20 mouse cellular contexts compared by ENCODE assay signal in the genomic region with DNA sequence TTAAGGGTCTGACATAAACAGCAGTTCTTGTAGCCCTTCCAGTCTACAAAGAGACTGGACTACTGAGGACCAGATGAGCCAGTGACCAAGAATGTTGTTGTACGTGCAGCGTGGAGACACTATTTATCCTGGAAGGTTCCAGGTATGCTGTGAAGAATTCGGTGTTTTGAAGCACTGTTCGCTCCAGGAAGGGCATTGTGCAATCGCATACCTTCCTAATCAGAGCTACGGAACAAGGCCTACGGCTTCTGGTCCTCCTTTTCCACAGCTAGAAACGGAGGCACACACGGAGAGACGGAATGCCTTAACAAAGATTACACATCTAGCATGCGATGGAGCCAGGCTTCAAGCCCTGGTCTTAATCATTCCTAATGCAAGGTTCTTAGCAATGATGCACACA. TPM values are rescaled to one million over a fixed set of nuclear protein-coding genes. Genes with fewer than 3 reads are reported as not detected.
DNase-seq lines count a peak whose midpoint lies in the region; ATAC-seq and TF ChIP-seq lines count a peak whose summit lies in the region.
"Had no signal": no experiment of that assay in that cellular context is flagged by ENCODE, and none has a peak within 500 bp of the region (broad histone marks: within the 10 kb centered on the region; RNA-seq: fewer than 3 reads in every experiment).

No protein-coding gene starts in this region.

- H3K4me1 ChIP-seq in lung, embryonic 14.5 days (ENCODE audit: insufficient read depth): 0 out of 2 replicates have a peak, but pooled peaks cover 4% of the 10 kb centered on the region
- H3K4me1 ChIP-seq in kidney, adult 2 months (ENCODE audit: control insufficient read depth, insufficient read depth, low read length): no peaks in the 10 kb centered on the region
- H3K4me1 ChIP-seq: forebrain, embryonic 13.5 days; heart, embryonic 13.5 days; hindbrain, embryonic 13.5 days had no signal

- 63% methylated on average over 11 of the region's 11 CpGs for WGBS in lung, embryonic 14.5 days
- WGBS in kidney, adult 2 months: 85% methylated on average over 11 of the region's 11 CpGs

- no peak overlapping the region for H3K9ac ChIP-seq in lung, embryonic 14.5 days
- H3K9ac ChIP-seq: forebrain, embryonic 13.5 days; forebrain, postnatal 0 days; heart, embryonic 13.5 days; hindbrain, embryonic 13.5 days had no signal

- peak; percentile 67 to 73 for DNase-seq in lung, adult 18-20 months
- DNase-seq in lung, embryonic 14.5 days: peak; percentile 35
- peak; percentile 34 for DNase-seq in lung, postnatal 10 days
- peak; percentile 24 to 52 for DNase-seq in lung, postnatal 4 days
- no peak for DNase-seq in natural killer cell, adult 2 months (ENCODE audit: low spot score in 2 of 2)
- DNase-seq in spleen, postnatal 14 days (ENCODE audit: low spot score in 2 of 2): no peak
- no peak for DNase-seq in kidney, adult 2 months
- no peak for DNase-seq in layer of hippocampus, adult 18-20 months (ENCODE audit: low spot score in 2 of 2)
- DNase-seq: adrenal gland, postnatal 10 days; cerebellum, adult 11-12 months; cerebellum, adult 9-11 months; cerebellum, postnatal 36 days; forebrain, postnatal 0 days; gastrocnemius, adult 2 months; gastrocnemius, postnatal 25 days; heart, postnatal 36 days had no signal

- H3K36me3 ChIP-seq in lung, embryonic 14.5 days (ENCODE audit: insufficient read depth): no peaks in the 10 kb centered on the region
- H3K36me3 ChIP-seq in kidney, adult 2 months (ENCODE audit: control insufficient read depth, insufficient read depth, low read length): no peaks in the 10 kb centered on the region
- H3K36me3 ChIP-seq: embryonic facial prominence, embryonic 10.5 days; heart, embryonic 13.5 days; hindbrain, embryonic 13.5 days had no signal

- no peak overlapping the region for H3K4me2 ChIP-seq in lung, embryonic 14.5 days
- H3K4me2 ChIP-seq: forebrain, embryonic 13.5 days; heart, embryonic 13.5 days; hindbrain, embryonic 13.5 days had no signal

- TF ChIP-seq CTCF in lung, embryonic 14.5 days (IDR thresholded peaks at IDR 0.05; ENCODE audit: low read depth): no peak
- TF ChIP-seq CTCF in kidney, adult 2 months (conservative IDR thresholded peaks at IDR 0.05; ENCODE audit: insufficient read depth, insufficient read length, low read depth, low read length): no peak

- H3K27ac ChIP-seq in lung, embryonic 14.5 days (ENCODE audit: low read depth): no peak overlapping the region
- no peak overlapping the region for H3K27ac ChIP-seq in kidney, adult 2 months (ENCODE audit: insufficient read depth, low read depth, low read length)
- H3K27ac ChIP-seq: embryonic facial prominence, embryonic 10.5 days; forebrain, embryonic 13.5 days; gastrocnemius, adult 2 months; heart, embryonic 13.5 days; hindbrain, embryonic 13.5 days had no signal

- no peaks in the 10 kb centered on the region for H3K9me3 ChIP-seq in lung, embryonic 14.5 days (ENCODE audit: low read depth, low read length)
- H3K9me3 ChIP-seq: embryonic facial prominence, embryonic 10.5 days; forebrain, embryonic 13.5 days; heart, embryonic 13.5 days; hindbrain, embryonic 13.5 days had no signal

- no peak for TF ChIP-seq POLR2A in kidney, adult 2 months (IDR thresholded peaks at IDR 0.05; ENCODE audit: low read depth, low read length)

- no peak overlapping the region for H3K4me3 ChIP-seq in lung, embryonic 14.5 days (ENCODE audit: low read depth, low read length)
- H3K4me3 ChIP-seq in kidney, adult 2 months (ENCODE audit: insufficient read depth, low read depth, low read length): no peak overlapping the region
- H3K4me3 ChIP-seq: embryonic facial prominence, embryonic 10.5 days; forebrain, embryonic 13.5 days; gastrocnemius, adult 2 months; heart, embryonic 13.5 days; hindbrain, embryonic 13.5 days had no signal

- H3K27me3 ChIP-seq in lung, embryonic 14.5 days (ENCODE audit: insufficient read depth, low read length): no peaks in the 10 kb centered on the region
- no peaks in the 10 kb centered on the region for H3K27me3 ChIP-seq in kidney, adult 2 months (replicated peaks; ENCODE audit: control insufficient read depth, insufficient read depth, low read length)
- H3K27me3 ChIP-seq: forebrain, embryonic 13.5 days; heart, embryonic 13.5 days had no signal

- no peak for ATAC-seq in lung, embryonic 14.5 days (ENCODE audit: insufficient read depth)
- ATAC-seq: forebrain, embryonic 13.5 days; forebrain, postnatal 0 days had no signal

RNA-seq across cellular contexts. Expression of a gene that starts 0.7 kb away (rescaled TPM):
- 73.2 and 76.7 TPM in 2 replicates for polyA plus RNA-seq in lung, embryonic 14.5 days (2014; fragmentation: Nextera tagmentation; extraction: Ambion mirVana)
- polyA plus RNA-seq in kidney, adult 2 months (2012; rRNA removed): 28.0 and 32.5 TPM in 2 replicates
- 10 to 100 TPM; 89.3 to 91.2 TPM for total RNA-seq in layer of hippocampus, adult 18-20 months (2021)

RNA-seq across cellular contexts. Expression of a gene that starts 2.1 kb away (rescaled TPM):
- 0.82 and 1.2 TPM in 2 replicates for polyA plus RNA-seq in lung, embryonic 14.5 days (2014; fragmentation: Nextera tagmentation; extraction: Ambion mirVana)
- 10.7 and 11.5 TPM in 2 replicates for polyA plus RNA-seq in kidney, adult 2 months (2012; rRNA removed)
- under 1 TPM in 1 of 2 experiments, not detected in 1; 0.25 TPM for total RNA-seq in layer of hippocampus, adult 18-20 months (2021)
- polyA plus RNA-seq: forebrain, embryonic 13.5 days; hindbrain, embryonic 13.5 days had no signal

RNA-seq across cellular contexts. Expression of a gene that starts 47.6 kb away (rescaled TPM):
- polyA plus RNA-seq in lung, embryonic 14.5 days (2014; fragmentation: Nextera tagmentation; extraction: Ambion mirVana): 23.0 and 26.9 TPM in 2 replicates
- polyA plus RNA-seq in kidney, adult 2 months (2012; rRNA removed): 6.1 and 7.9 TPM in 2 replicates
- total RNA-seq in layer of hippocampus, adult 18-20 months (2021): 1 to 10 TPM; 4.9 to 5.0 TPM

Comparison
In these comparisons a context has a peak if more than half of its experiments do, and no peak if none do; other contexts are left out.
1. DNase-seq: peak in lung, adult 18-20 months (2 of 2), lung, embryonic 14.5 days (single experiment), lung, postnatal 10 days (single experiment) and lung, postnatal 4 days (2 of 2); none in natural killer cell, adult 2 months (0 of 2), spleen, postnatal 14 days (0 of 2), kidney, adult 2 months (single experiment) and layer of hippocampus, adult 18-20 months (0 of 2).